Mouse (Mus musculus) induced T-regulatory cell, adult 2 months (primary cell): Measurements from ENCODE around the gene Olfr11.

Experiments used
- DNase-seq: peaks from one replicate; pipeline ENCODE4 v3.0.0-alpha.2; 2012; ENCODE audit warnings: low read depth

The Olfr11 gene

DNA sequence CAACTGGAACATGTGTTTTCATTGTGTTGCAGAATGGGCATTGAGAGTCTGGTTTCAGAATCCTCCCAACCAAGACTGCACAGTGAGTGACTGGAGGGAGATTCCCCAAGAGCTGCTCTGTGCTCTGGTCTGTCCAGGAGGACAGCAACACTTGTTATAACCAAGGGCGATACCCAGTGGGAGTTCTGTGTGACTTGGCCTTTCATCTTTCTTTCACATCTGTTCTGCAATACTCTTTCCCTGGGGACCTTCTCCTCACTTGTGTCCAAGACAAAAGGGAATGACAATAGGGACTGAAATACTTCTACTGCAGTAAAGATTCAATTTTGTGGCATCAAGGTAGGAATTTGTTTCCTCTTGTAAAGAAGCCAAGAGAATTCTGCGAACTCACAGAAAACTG lies at the start of gene Olfr11:
Olfr11 (minus strand) TSS at position 101 of the 400 bp plus-strand sequence.
- DNase-seq: no peak

DNA sequence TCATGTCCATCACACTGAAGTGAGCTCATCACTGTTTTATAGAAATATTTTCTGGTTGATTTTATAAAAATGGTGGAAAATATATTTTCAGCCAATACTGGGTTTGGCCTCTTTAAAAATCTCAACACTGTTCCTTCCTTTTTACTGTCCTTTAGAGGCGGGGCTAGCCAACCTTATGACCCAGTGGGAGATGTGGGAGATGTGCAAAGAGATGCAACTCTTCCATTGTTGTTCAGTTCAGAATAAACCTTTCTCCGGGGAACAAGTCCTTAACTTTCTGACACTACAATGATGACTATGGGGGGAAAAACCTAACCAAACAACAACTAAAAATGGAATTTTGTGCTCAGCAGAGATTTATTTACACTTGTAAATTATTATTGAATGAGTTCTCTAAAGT lies 35.0 kb upstream of the Olfr11 start, which contains the start of gene Olfr1360:
Olfr1360 (minus strand) TSS at position 101 of the 400 bp plus-strand sequence.
- DNase-seq: no peak

DNA sequence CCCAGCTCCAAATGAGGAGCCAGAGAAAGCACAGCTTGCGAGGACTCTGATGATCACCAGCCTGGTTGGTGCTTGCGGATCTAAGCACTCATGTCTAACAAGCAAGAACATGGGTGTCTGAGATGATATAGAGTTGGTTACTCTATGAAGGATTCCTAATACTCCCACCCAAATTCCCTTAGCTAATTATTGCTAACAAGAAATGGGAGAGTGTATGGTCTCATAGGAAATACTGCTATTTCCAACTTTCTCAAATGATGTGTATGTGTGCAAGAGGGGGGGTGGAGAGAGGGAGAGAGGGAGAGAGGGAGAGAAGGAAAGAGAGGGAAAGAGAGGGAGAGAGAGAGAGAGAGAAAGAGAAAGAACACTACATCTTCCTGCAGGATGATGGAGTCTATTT lies 21.0 kb upstream of the Olfr11 start, which contains the start of gene Olfr1361:
Olfr1361 (minus strand) TSS at position 101 of the 400 bp plus-strand sequence.
- DNase-seq: no peak

DNA sequence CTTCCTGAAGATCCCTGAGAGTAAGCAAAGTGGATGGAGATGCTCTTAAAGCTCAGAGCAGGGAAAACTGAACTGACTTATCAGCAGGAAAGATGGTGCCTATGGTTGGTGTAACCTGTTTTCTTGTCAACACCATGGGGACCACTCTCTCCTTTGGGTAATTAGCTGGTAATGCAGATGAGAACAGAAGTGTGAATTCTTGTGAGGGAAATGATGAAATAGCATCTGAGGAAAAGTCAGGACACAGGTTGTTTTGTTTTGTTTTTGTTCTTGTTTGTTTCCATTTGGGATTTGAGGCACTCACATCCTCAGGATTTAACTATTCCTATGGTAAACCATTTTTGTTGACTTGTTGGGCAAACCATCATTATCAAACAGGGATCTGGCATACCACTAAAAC lies 28.4 kb downstream of the Olfr11 start, which contains the start of gene Olfr1362:
Olfr1362 (minus strand) TSS at position 101 of the 400 bp plus-strand sequence.
- DNase-seq: no peak

DNA sequence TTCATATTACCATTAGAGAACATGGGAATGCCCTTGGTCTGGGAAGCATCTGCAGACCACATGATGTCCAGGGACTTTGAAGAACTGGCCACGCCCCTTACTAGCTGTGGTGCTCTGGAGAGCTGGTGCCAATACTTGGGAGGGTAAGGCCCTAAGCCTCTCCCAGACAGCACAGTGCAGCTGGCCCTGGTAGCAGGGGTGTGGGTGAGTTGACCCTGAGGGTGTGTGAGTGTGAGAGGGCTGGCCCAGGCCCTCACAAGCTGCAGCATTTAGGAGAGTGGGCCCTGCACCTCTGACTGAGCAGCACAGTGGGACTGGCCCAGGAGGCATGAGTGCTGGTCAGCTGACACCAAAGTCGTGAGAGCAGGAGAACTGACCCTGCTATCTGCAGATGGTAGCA lies 50.7 kb downstream of the Olfr11 start:
- no peak for DNase-seq
